Mouse (Mus musculus) forebrain, embryonic 13.5 days (tissue): ENCODE data around the gene Podn. TPM values are rescaled to one million over a fixed set of nuclear protein-coding genes. Genes with fewer than 3 reads are reported as not detected.

Experiments used
- ATAC-seq: fragments of 200-750 bp; cut with Nextera tagmentation; 2 replicates; pipeline ENCODE4 v1.8.0; 2017
- H3K27ac ChIP-seq: fragments of 300-500 bp; sonication (generic); 2 replicates; pipeline ENCODE4 v1.5.1; 2015; ENCODE audit warnings: inconsistent platforms, mild to moderate bottlenecking, moderate library complexity
- H3K27me3 ChIP-seq: fragments of 300-500 bp; sonication (generic); 2 replicates; pipeline ENCODE4 v1.6.1; 2015; ENCODE audit warnings: mild to moderate bottlenecking, inconsistent platforms
- H3K36me3 ChIP-seq: fragments of 300-500 bp; sonication (generic); 2 replicates; pipeline ENCODE4 v1.6.1; 2015; ENCODE audit warnings: mild to moderate bottlenecking, inconsistent platforms; ENCODE audit not compliant: poor library complexity, severe bottlenecking
- H3K4me1 ChIP-seq: fragments of 300-500 bp; sonication (generic); 2 replicates; pipeline ENCODE4 v1.6.1; 2015; ENCODE audit warnings: inconsistent platforms
- H3K4me2 ChIP-seq: fragments of 300-500 bp; sonication (generic); 2 replicates; pipeline ENCODE4 v1.6.1; 2015; ENCODE audit warnings: inconsistent platforms, mild to moderate bottlenecking, moderate library complexity
- H3K4me3 ChIP-seq: fragments of 300-500 bp; sonication (generic); 2 replicates; pipeline ENCODE4 v1.5.1; 2015; ENCODE audit warnings: mild to moderate bottlenecking, inconsistent platforms
- H3K9ac ChIP-seq: fragments of 300-500 bp; sonication (generic); 2 replicates; pipeline ENCODE4 v1.6.1; 2015; ENCODE audit warnings: mild to moderate bottlenecking, inconsistent platforms
- H3K9me3 ChIP-seq: fragments of 300-500 bp; sonication (generic); replicated peaks from 2 replicates; pipeline ENCODE4 v1.6.1; 2016; ENCODE audit warnings: inconsistent platforms
- WGBS: fragments of 180-500 bp; shearing (Covaris S2); methylation state at CpG from one replicate; pipeline ENCODE4 v1.1.7; 2015; 5-methylcytosine and 5-hydroxymethylcytosine counted together
- polyA plus RNA-seq: library from polyadenylated mRNA; unstranded; fragments of >200 nt; fragmentation: Nextera tagmentation; extraction: Ambion mirVana; gene quantifications from 2 replicates; pipeline ENCODE4 v1.2.1, GENCODE M21; 2015

Podn gene
- polyA plus RNA-seq, 1 experiment from 2014 or later: 0.27 TPM

- no peak for ATAC-seq
Measured at GRCm38 (mm10) chr4:107986386-107987168, 109.7 kb downstream of the Podn start.

GRCm38 (mm10) chr4:107985812-107986211, 110.4 kb downstream of the Podn start:
- H3K9ac ChIP-seq: no peak overlapping the region
- peak; percentile 27; the same call in 1 of the 2 replicates for ATAC-seq
- H3K9me3 ChIP-seq: no peaks in the 10 kb centered on the region
- 0 out of 2 replicates have a peak, but pooled peaks cover 1% of the 10 kb centered on the region for H3K27me3 ChIP-seq
- no peaks in the 10 kb centered on the region for H3K4me1 ChIP-seq
- H3K36me3 ChIP-seq: no peaks in the 10 kb centered on the region
- H3K4me2 ChIP-seq: no peak overlapping the region
- 76% methylated on average over 5 of the region's 5 CpGs for WGBS
- no peak overlapping the region for H3K27ac ChIP-seq
- no peak overlapping the region for H3K4me3 ChIP-seq

More at GRCm38 (mm10) chr4:107986386-107987168, 109.7 kb downstream of the Podn start:
- H3K4me3 ChIP-seq: no peak overlapping the region
- no peaks in the 10 kb centered on the region for H3K9me3 ChIP-seq
- H3K36me3 ChIP-seq: no peaks in the 10 kb centered on the region
- H3K27ac ChIP-seq: no peak overlapping the region
- 94% methylated on average over 11 of the region's 11 CpGs for WGBS
- H3K4me1 ChIP-seq: peaks cover 3% of the 10 kb centered on the region
- H3K27me3 ChIP-seq: 0 out of 2 replicates have a peak, but pooled peaks cover 3% of the 10 kb centered on the region
- no peak overlapping the region for H3K4me2 ChIP-seq
- no peak overlapping the region for H3K9ac ChIP-seq

- Histone ChIP-seq H3K4me3 (no peak overlapping the region), H3K4me1 (0 out of 2 replicates have a peak, but pooled peaks cover 2% of the 10 kb centered on the region), H3K27ac (no peak overlapping the region), H3K9ac (no peak overlapping the region), H3K4me2 (no peak overlapping the region), H3K9me3 (no peaks in the 10 kb centered on the region), H3K27me3 (no peaks in the 10 kb centered on the region), H3K36me3 (no peaks in the 10 kb centered on the region)
- 79% methylated on average over 7 of the region's 7 CpGs for WGBS
- no peak for ATAC-seq
Measured at GRCm38 (mm10) chr4:107984282-107984981, 111.8 kb downstream of the Podn start.

GRCm38 (mm10) chr4:107983717-107984116, 112.5 kb downstream of the Podn start:
- Histone ChIP-seq H3K27ac (no peak overlapping the region), H3K27me3 (no peaks in the 10 kb centered on the region), H3K36me3 (no peaks in the 10 kb centered on the region), H3K4me1 (0 out of 2 replicates have a peak, but pooled peaks cover 6% of the 10 kb centered on the region), H3K4me2 (no peak overlapping the region), H3K4me3 (no peak overlapping the region), H3K9ac (no peak overlapping the region), H3K9me3 (no peaks in the 10 kb centered on the region)
- ATAC-seq: 0 out of 2 replicates have a peak, but pooled peaks have one; percentile 21
- 92% methylated on average over 1 of the region's 1 CpGs for WGBS

GRCm38 (mm10) chr4:107980002-107980600, 116.1 kb downstream of the Podn start:
- Histone ChIP-seq H3K9ac (no peak overlapping the region), H3K4me3 (no peak overlapping the region), H3K9me3 (no peaks in the 10 kb centered on the region), H3K27me3 (no peaks in the 10 kb centered on the region), H3K4me2 (no peak overlapping the region), H3K36me3 (no peaks in the 10 kb centered on the region), H3K27ac (0 out of 2 replicates have a peak overlapping the region, but pooled peaks have one; percentile 10), H3K4me1 (0 out of 2 replicates have a peak, but pooled peaks cover 6% of the 10 kb centered on the region)
- 76% methylated on average over 6 of the region's 6 CpGs for WGBS
- no peak for ATAC-seq

GRCm38 (mm10) chr4:107979530-107979929, 116.7 kb downstream of the Podn start:
- Histone ChIP-seq H3K9ac (no peak overlapping the region), H3K4me3 (no peak overlapping the region), H3K27me3 (no peaks in the 10 kb centered on the region), H3K9me3 (no peaks in the 10 kb centered on the region), H3K36me3 (no peaks in the 10 kb centered on the region), H3K4me2 (no peak overlapping the region), H3K27ac (no peak overlapping the region), H3K4me1 (0 out of 2 replicates have a peak, but pooled peaks cover 6% of the 10 kb centered on the region)
- 35% methylated on average over 2 of the region's 2 CpGs for WGBS
- ATAC-seq: no peak

GRCm38 (mm10) chr4:107977593-107977992, 118.7 kb downstream of the Podn start:
- WGBS: 54% methylated on average over 4 of the region's 4 CpGs
- Histone ChIP-seq H3K27ac (no peak overlapping the region), H3K36me3 (no peaks in the 10 kb centered on the region), H3K9ac (no peak overlapping the region), H3K27me3 (no peaks in the 10 kb centered on the region), H3K9me3 (no peaks in the 10 kb centered on the region), H3K4me1 (0 out of 2 replicates have a peak, but pooled peaks cover 6% of the 10 kb centered on the region), H3K4me2 (no peak overlapping the region), H3K4me3 (no peak overlapping the region)
- no peak for ATAC-seq

GRCm38 (mm10) chr4:107975004-107975403, 121.2 kb downstream of the Podn start:
- Histone ChIP-seq H3K4me2 (no peak overlapping the region), H3K9me3 (no peaks in the 10 kb centered on the region), H3K27ac (no peak overlapping the region), H3K36me3 (no peaks in the 10 kb centered on the region), H3K4me1 (0 out of 2 replicates have a peak, but pooled peaks cover 6% of the 10 kb centered on the region), H3K9ac (no peak overlapping the region), H3K27me3 (no peaks in the 10 kb centered on the region), H3K4me3 (no peak overlapping the region)
- no peak for ATAC-seq
- 83% methylated on average over 7 of the region's 7 CpGs for WGBS

GRCm38 (mm10) chr4:107974527-107974926, 121.7 kb downstream of the Podn start:
- Histone ChIP-seq H3K4me1 (0 out of 2 replicates have a peak, but pooled peaks cover 5% of the 10 kb centered on the region), H3K4me2 (no peak overlapping the region), H3K4me3 (no peak overlapping the region), H3K9me3 (no peaks in the 10 kb centered on the region), H3K27ac (no peak overlapping the region), H3K36me3 (no peaks in the 10 kb centered on the region), H3K27me3 (no peaks in the 10 kb centered on the region), H3K9ac (no peak overlapping the region)
- 75% methylated on average over 11 of the region's 11 CpGs for WGBS
- ATAC-seq: 0 out of 2 replicates have a peak, but pooled peaks have one; percentile 27

GRCm38 (mm10) chr4:107971162-107971561, 125.1 kb downstream of the Podn start:
- ATAC-seq: no peak
- no peak overlapping the region for H3K27ac ChIP-seq
- no peaks in the 10 kb centered on the region for H3K27me3 ChIP-seq
- no peak overlapping the region for H3K4me3 ChIP-seq
- WGBS: 86% methylated on average over 1 of the region's 1 CpGs
- H3K9ac ChIP-seq: no peak overlapping the region
- H3K9me3 ChIP-seq: no peaks in the 10 kb centered on the region
- no peaks in the 10 kb centered on the region for H3K36me3 ChIP-seq
- H3K4me1 ChIP-seq: no peaks in the 10 kb centered on the region
- no peak overlapping the region for H3K4me2 ChIP-seq

- no peak for ATAC-seq
- Histone ChIP-seq H3K9ac (no peak overlapping the region), H3K9me3 (no peaks in the 10 kb centered on the region), H3K4me2 (no peak overlapping the region), H3K4me1 (no peaks in the 10 kb centered on the region), H3K36me3 (no peaks in the 10 kb centered on the region), H3K27me3 (no peaks in the 10 kb centered on the region), H3K27ac (no peak overlapping the region), H3K4me3 (no peak overlapping the region)
Measured at GRCm38 (mm10) chr4:107969781-107970180, 126.5 kb downstream of the Podn start.
